Mouse (Mus musculus): Measurements from ENCODE around the gene Cdh10. TPM values are rescaled to one million over a fixed set of nuclear protein-coding genes. Genes with fewer than 3 reads are reported as not detected.

The Cdh10 gene
- polyA plus RNA-seq, 1 experiment, result not detected

- H3K4me3 ChIP-seq (ENCODE audit: insufficient read depth, low read depth, low read length), result no peak overlapping the region
- H3K4me1 ChIP-seq (ENCODE audit: control insufficient read depth, insufficient read depth, low read length), result no peaks in the 10 kb centered on the region
- no peak overlapping the region for H3K27ac ChIP-seq (ENCODE audit: insufficient read depth, low read depth, low read length)
- 90% methylated on average over 1 of the region's 1 CpGs for WGBS
- no peak for TF ChIP-seq POLR2A (IDR thresholded peaks at IDR 0.05; ENCODE audit: insufficient read depth, low read depth, low read length)
- TF ChIP-seq CTCF (IDR thresholded peaks at IDR 0.05; ENCODE audit: insufficient read depth, low read depth, low read length), result no peak
Observed at GRCm38 (mm10) chr15:18925392-18926117, 106.8 kb downstream of the Cdh10 start.

GRCm38 (mm10) chr15:18926964-18927363 is 108.2 kb downstream of the Cdh10 start:
- WGBS, result 84% methylated on average over 2 of the region's 2 CpGs
- H3K4me1 ChIP-seq (ENCODE audit: control insufficient read depth, insufficient read depth, low read length), result no peaks in the 10 kb centered on the region
- no peak overlapping the region for H3K4me3 ChIP-seq (ENCODE audit: insufficient read depth, low read depth, low read length)
- no peak overlapping the region for H3K27ac ChIP-seq (ENCODE audit: insufficient read depth, low read depth, low read length)
- TF ChIP-seq CTCF (IDR thresholded peaks at IDR 0.05; ENCODE audit: insufficient read depth, low read depth, low read length) (no peak), POLR2A (IDR thresholded peaks at IDR 0.05; ENCODE audit: insufficient read depth, low read depth, low read length) (no peak)

- Histone ChIP-seq H3K27ac (ENCODE audit: insufficient read depth, low read depth, low read length) (no peak overlapping the region), H3K4me1 (ENCODE audit: control insufficient read depth, insufficient read depth, low read length) (no peaks in the 10 kb centered on the region), H3K4me3 (ENCODE audit: insufficient read depth, low read depth, low read length) (no peak overlapping the region)
- TF ChIP-seq POLR2A (IDR thresholded peaks at IDR 0.05; ENCODE audit: insufficient read depth, low read depth, low read length) (no peak), CTCF (IDR thresholded peaks at IDR 0.05; ENCODE audit: insufficient read depth, low read depth, low read length) (no peak)
- 91% methylated on average over 3 of the region's 3 CpGs for WGBS
Observed at GRCm38 (mm10) chr15:18952266-18952665, 133.5 kb downstream of the Cdh10 start.

GRCm38 (mm10) chr15:18975041-18975440 is 156.3 kb downstream of the Cdh10 start:
- H3K4me3 ChIP-seq (ENCODE audit: insufficient read depth, low read depth, low read length), result no peak overlapping the region
- no peaks in the 10 kb centered on the region for H3K4me1 ChIP-seq (ENCODE audit: control insufficient read depth, insufficient read depth, low read length)
- no peak overlapping the region for H3K27ac ChIP-seq (ENCODE audit: insufficient read depth, low read depth, low read length)
- TF ChIP-seq CTCF (IDR thresholded peaks at IDR 0.05; ENCODE audit: insufficient read depth, low read depth, low read length), result no peak
- no peak for TF ChIP-seq POLR2A (IDR thresholded peaks at IDR 0.05; ENCODE audit: insufficient read depth, low read depth, low read length)
- 60% methylated on average over 5 of the region's 5 CpGs for WGBS

GRCm38 (mm10) chr15:18984891-18985290 is 166.1 kb downstream of the Cdh10 start:
- no peaks in the 10 kb centered on the region for H3K4me1 ChIP-seq (ENCODE audit: control insufficient read depth, insufficient read depth, low read length)
- TF ChIP-seq CTCF (IDR thresholded peaks at IDR 0.05; ENCODE audit: insufficient read depth, low read depth, low read length), result no peak
- TF ChIP-seq POLR2A (IDR thresholded peaks at IDR 0.05; ENCODE audit: insufficient read depth, low read depth, low read length), result no peak
- H3K27ac ChIP-seq (ENCODE audit: insufficient read depth, low read depth, low read length), result no peak overlapping the region
- WGBS, result 68% methylated on average over 3 of the region's 3 CpGs
- H3K4me3 ChIP-seq (ENCODE audit: insufficient read depth, low read depth, low read length), result no peak overlapping the region

GRCm38 (mm10) chr15:18987671-18988070 is 168.9 kb downstream of the Cdh10 start:
- no peaks in the 10 kb centered on the region for H3K4me1 ChIP-seq (ENCODE audit: control insufficient read depth, insufficient read depth, low read length)
- no peak overlapping the region for H3K4me3 ChIP-seq (ENCODE audit: insufficient read depth, low read depth, low read length)
- 88% methylated on average over 1 of the region's 1 CpGs for WGBS
- no peak for TF ChIP-seq POLR2A (IDR thresholded peaks at IDR 0.05; ENCODE audit: insufficient read depth, low read depth, low read length)
- TF ChIP-seq CTCF (IDR thresholded peaks at IDR 0.05; ENCODE audit: insufficient read depth, low read depth, low read length), result no peak
- no peak overlapping the region for H3K27ac ChIP-seq (ENCODE audit: insufficient read depth, low read depth, low read length)

- Histone ChIP-seq H3K27ac (ENCODE audit: insufficient read depth, low read depth, low read length) (no peak overlapping the region), H3K4me3 (ENCODE audit: insufficient read depth, low read depth, low read length) (no peak overlapping the region), H3K4me1 (ENCODE audit: control insufficient read depth, insufficient read depth, low read length) (no peaks in the 10 kb centered on the region)
- TF ChIP-seq CTCF (IDR thresholded peaks at IDR 0.05; ENCODE audit: insufficient read depth, low read depth, low read length) (no peak), POLR2A (IDR thresholded peaks at IDR 0.05; ENCODE audit: insufficient read depth, low read depth, low read length) (no peak)
Observed at GRCm38 (mm10) chr15:18993512-18993911, 174.8 kb downstream of the Cdh10 start.

GRCm38 (mm10) chr15:18994294-18994693 is 175.5 kb downstream of the Cdh10 start:
- H3K4me3 ChIP-seq (ENCODE audit: insufficient read depth, low read depth, low read length), result no peak overlapping the region
- H3K27ac ChIP-seq (ENCODE audit: insufficient read depth, low read depth, low read length), result no peak overlapping the region
- 53% methylated on average over 4 of the region's 4 CpGs for WGBS
- TF ChIP-seq POLR2A (IDR thresholded peaks at IDR 0.05; ENCODE audit: insufficient read depth, low read depth, low read length) (no peak), CTCF (IDR thresholded peaks at IDR 0.05; ENCODE audit: insufficient read depth, low read depth, low read length) (no peak)
- H3K4me1 ChIP-seq (ENCODE audit: control insufficient read depth, insufficient read depth, low read length), result no peaks in the 10 kb centered on the region

- WGBS, result 61% methylated on average over 10 of the region's 10 CpGs
- TF ChIP-seq POLR2A (IDR thresholded peaks at IDR 0.05; ENCODE audit: insufficient read depth, low read depth, low read length), result no peak
- TF ChIP-seq CTCF (IDR thresholded peaks at IDR 0.05; ENCODE audit: insufficient read depth, low read depth, low read length), result no peak
- no peak overlapping the region for H3K4me3 ChIP-seq (ENCODE audit: insufficient read depth, low read depth, low read length)
- no peak overlapping the region for H3K27ac ChIP-seq (ENCODE audit: insufficient read depth, low read depth, low read length)
- H3K4me1 ChIP-seq (ENCODE audit: control insufficient read depth, insufficient read depth, low read length), result no peaks in the 10 kb centered on the region; the same call in 1 of the 2 replicates
Observed at GRCm38 (mm10) chr15:19010829-19011228, 192.1 kb downstream of the Cdh10 start.

All from olfactory bulb, adult 2 months (tissue).